Mouse (Mus musculus) cortical plate, adult 2 months (tissue): ENCODE measurements at regions not wholly inside any gene's neighbourhood (a gene's known extent, or its start where the extent isn't known, plus 50 kb on each side); places are given as distances from the start of the nearest gene placed in this dataset.

ENCODE experiments used
- CTCF ChIP-seq: fragments of 200-500 bp; IDR thresholded peaks from 2 replicates; pipeline ENCODE4 v1.5.1; 2011; ENCODE audit warnings: mild to moderate bottlenecking, control low read depth, low read length; ENCODE audit not compliant: insufficient read depth; ENCODE audit errors: extremely low read depth
- POLR2A ChIP-seq: fragments of 200-500 bp; IDR thresholded peaks from 2 replicates; pipeline ENCODE4 v1.6.1; 2011; ENCODE audit warnings: mild to moderate bottlenecking, low read length, control low read depth; ENCODE audit not compliant: insufficient read depth; ENCODE audit errors: extremely low read depth

- TF ChIP-seq CTCF (no peak), POLR2A (no peak)
Measured at GRCm38 (mm10) chr1:168065598-168066041, 366.4 kb downstream of the Pbx1 start.
